Mouse (Mus musculus) hindbrain, embryonic 15.5 days (tissue): ENCODE data around the gene Tanc2. TPM values are rescaled to one million over a fixed set of nuclear protein-coding genes. Genes with fewer than 3 reads are reported as not detected.

Experiments
- ATAC-seq: fragments of 200-750 bp; cut with Nextera tagmentation; 2 replicates; pipeline ENCODE4 v1.8.0; 2017; ENCODE audit warnings: low read depth, moderate number of reproducible peaks, moderate TSS enrichment; ENCODE audit not compliant: low FRiP score
- H3K27ac ChIP-seq: fragments of 300-500 bp; sonication (generic); replicated peaks from 2 replicates; pipeline ENCODE4 v1.5.1; 2015; ENCODE audit warnings: mild to moderate bottlenecking, inconsistent platforms
- H3K27me3 ChIP-seq: fragments of 300-500 bp; sonication (generic); 2 replicates; pipeline ENCODE4 v1.6.1; 2015; ENCODE audit warnings: control low read depth, inconsistent platforms
- H3K36me3 ChIP-seq: fragments of 300-500 bp; sonication (generic); 2 replicates; pipeline ENCODE4 v1.6.1; 2015; ENCODE audit warnings: control low read depth, inconsistent platforms
- H3K4me1 ChIP-seq: fragments of 300-500 bp; sonication (generic); replicated peaks from 2 replicates; pipeline ENCODE4 v1.6.1; 2015; ENCODE audit warnings: control low read depth, inconsistent platforms
- H3K4me2 ChIP-seq: fragments of 300-500 bp; sonication (generic); 2 replicates; pipeline ENCODE4 v1.6.1; 2015; ENCODE audit warnings: moderate library complexity, mild to moderate bottlenecking, inconsistent platforms
- H3K4me3 ChIP-seq: fragments of 300-500 bp; sonication (generic); 2 replicates; pipeline ENCODE4 v1.5.1; 2015; ENCODE audit warnings: mild to moderate bottlenecking, inconsistent platforms
- H3K9ac ChIP-seq: fragments of 300-500 bp; sonication (generic); 2 replicates; pipeline ENCODE4 v1.6.1; 2015; ENCODE audit warnings: inconsistent platforms
- H3K9me3 ChIP-seq: fragments of 300-500 bp; sonication (generic); 2 replicates; pipeline ENCODE4 v1.6.1; 2016; ENCODE audit warnings: control low read depth, inconsistent platforms
- WGBS: fragments of 180-500 bp; shearing (Covaris S2); methylation state at CpG from one replicate; pipeline ENCODE4 v1.1.7; 2015; 5-methylcytosine and 5-hydroxymethylcytosine counted together
- polyA plus RNA-seq: library from polyadenylated mRNA; unstranded; fragments of >200 nt; fragmentation: Nextera tagmentation; extraction: Ambion mirVana; gene quantifications from 2 replicates; pipeline ENCODE4 v1.2.1, GENCODE M21; 2015

Gene Tanc2
- polyA plus RNA-seq, 1 experiment from 2014 or later = 50.8 TPM

DNA sequence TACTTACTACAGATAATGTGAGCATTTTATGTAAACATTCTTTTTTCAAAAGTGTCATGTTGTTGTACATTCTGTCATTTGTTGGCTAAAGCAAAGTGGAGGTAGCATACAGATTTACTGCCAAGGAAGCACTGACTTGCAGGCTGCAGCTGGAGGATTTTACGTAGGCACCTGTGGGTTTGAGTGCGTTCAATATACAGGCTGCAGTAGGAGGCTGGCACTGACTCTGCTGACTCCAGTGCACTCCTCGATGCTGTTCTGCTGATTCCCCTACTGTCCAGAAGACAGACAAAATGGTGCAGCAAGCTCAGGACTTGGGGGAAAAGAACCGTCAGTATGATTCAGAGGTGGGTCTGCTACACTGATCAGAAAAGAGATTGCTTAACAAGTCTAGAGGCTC is 65.5 kb downstream of the Tanc2 start:
- Histone ChIP-seq H3K4me2 (no peak overlapping the region), H3K4me1 (peaks cover 8% of the 10 kb centered on the region; the same call in 1 of the 2 replicates), H3K9ac (no peak overlapping the region), H3K27ac (no peak overlapping the region), H3K4me3 (no peak overlapping the region), H3K27me3 (no peaks in the 10 kb centered on the region), H3K9me3 (no peaks in the 10 kb centered on the region), H3K36me3 (no peaks in the 10 kb centered on the region)
- WGBS = 70% methylated on average over 4 of the region's 4 CpGs
- ATAC-seq = no peak

- no peaks in the 10 kb centered on the region for H3K9me3 ChIP-seq
- 79% methylated on average over 1 of the region's 1 CpGs for WGBS
- H3K36me3 ChIP-seq = no peaks in the 10 kb centered on the region
- H3K4me2 ChIP-seq = no peak overlapping the region
- no peak overlapping the region for H3K4me3 ChIP-seq
- no peaks in the 10 kb centered on the region for H3K4me1 ChIP-seq
- H3K27me3 ChIP-seq = no peaks in the 10 kb centered on the region
- no peak overlapping the region for H3K9ac ChIP-seq
- no peak for ATAC-seq
- H3K27ac ChIP-seq = no peak overlapping the region
Measured at GRCm38 (mm10) chr11:105667879-105668278, 78.1 kb downstream of the Tanc2 start.

DNA sequence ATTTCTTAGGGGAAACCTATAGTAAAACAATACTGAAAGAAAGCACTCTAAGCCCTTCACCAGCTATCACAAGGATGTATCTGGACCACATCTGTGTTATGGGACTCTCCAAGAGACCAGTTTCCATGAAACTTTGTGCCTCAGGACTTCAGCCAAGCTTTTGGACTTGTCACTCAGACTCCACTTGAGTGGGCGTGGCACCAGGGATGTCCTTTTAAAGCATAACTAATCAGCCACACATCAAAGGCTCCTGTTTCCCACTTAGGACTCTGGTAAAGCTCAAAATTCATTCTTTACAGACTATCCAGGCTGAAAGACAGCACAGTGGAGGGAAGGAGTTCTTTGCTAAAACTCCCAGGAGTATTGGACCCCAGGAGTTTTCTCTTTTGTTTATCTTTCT is 89.2 kb downstream of the Tanc2 start:
- 83% methylated on average over 1 of the region's 1 CpGs for WGBS
- no peak overlapping the region for H3K9ac ChIP-seq

GRCm38 (mm10) chr11:105684747-105685146 is 95.0 kb downstream of the Tanc2 start:
- Histone ChIP-seq H3K4me3 (no peak overlapping the region), H3K9ac (no peak overlapping the region), H3K4me1 (no peaks in the 10 kb centered on the region), H3K27ac (no peak overlapping the region), H3K27me3 (no peaks in the 10 kb centered on the region), H3K36me3 (no peaks in the 10 kb centered on the region), H3K9me3 (no peaks in the 10 kb centered on the region), H3K4me2 (no peak overlapping the region)
- ATAC-seq = no peak

More for the DNA sequence above, 89.2 kb downstream of the Tanc2 start:
- Histone ChIP-seq H3K36me3 (no peaks in the 10 kb centered on the region), H3K4me2 (no peak overlapping the region), H3K9me3 (no peaks in the 10 kb centered on the region), H3K4me3 (no peak overlapping the region), H3K27ac (no peak overlapping the region), H3K27me3 (no peaks in the 10 kb centered on the region), H3K4me1 (no peaks in the 10 kb centered on the region)
- ATAC-seq = no peak

DNA sequence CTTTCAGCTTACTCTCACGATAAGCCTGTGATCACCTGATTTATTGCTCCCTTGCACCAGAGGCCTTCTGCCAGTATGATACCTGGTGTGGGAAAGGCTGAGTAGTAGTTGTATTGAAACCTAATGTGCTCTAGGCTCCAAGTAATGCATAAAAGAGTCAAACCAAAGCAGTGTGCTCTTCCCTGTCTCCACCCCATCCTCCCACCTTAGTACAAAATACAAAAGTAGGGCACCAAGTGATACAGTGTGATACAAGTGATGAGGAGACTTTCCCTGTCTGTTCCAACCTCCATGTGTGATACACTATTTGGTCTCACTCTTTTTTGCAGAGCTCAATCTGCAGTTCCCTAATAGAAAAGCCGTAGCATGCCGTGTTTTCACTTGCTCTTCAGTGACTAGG is 110.7 kb downstream of the Tanc2 start:
- no peak for ATAC-seq
- no peaks in the 10 kb centered on the region for H3K9me3 ChIP-seq
- H3K36me3 ChIP-seq = no peaks in the 10 kb centered on the region
- no peak overlapping the region for H3K27ac ChIP-seq
- no peaks in the 10 kb centered on the region for H3K27me3 ChIP-seq
- H3K9ac ChIP-seq = no peak overlapping the region
- H3K4me1 ChIP-seq = 0 out of 2 replicates have a peak, but pooled peaks cover 6% of the 10 kb centered on the region
- no peak overlapping the region for H3K4me3 ChIP-seq
- WGBS = 67% methylated on average over 3 of the region's 3 CpGs
- H3K4me2 ChIP-seq = no peak overlapping the region

GRCm38 (mm10) chr11:105719660-105720059 is 129.9 kb downstream of the Tanc2 start:
- no peak for ATAC-seq
- Histone ChIP-seq H3K27ac (no peak overlapping the region), H3K4me2 (no peak overlapping the region), H3K36me3 (no peaks in the 10 kb centered on the region), H3K9me3 (no peaks in the 10 kb centered on the region), H3K4me3 (no peak overlapping the region), H3K9ac (no peak overlapping the region), H3K27me3 (no peaks in the 10 kb centered on the region), H3K4me1 (no peaks in the 10 kb centered on the region)
- WGBS = 68% methylated on average over 1 of the region's 1 CpGs

- no peaks in the 10 kb centered on the region for H3K36me3 ChIP-seq
- peak overlapping the region; percentile 48 for H3K4me2 ChIP-seq
- no peaks in the 10 kb centered on the region for H3K27me3 ChIP-seq
- WGBS = 24% methylated on average over 6 of the region's 6 CpGs
- H3K9ac ChIP-seq = peak overlapping the region; percentile 13; the same call in 1 of the 2 replicates
- peak; percentile 90; the same call in 1 of the 2 replicates for ATAC-seq
- no peaks in the 10 kb centered on the region for H3K9me3 ChIP-seq
- peak overlapping the region; percentile 26 for H3K4me3 ChIP-seq
- H3K4me1 ChIP-seq = peaks cover 14% of the 10 kb centered on the region
- H3K27ac ChIP-seq = peak overlapping the region; percentile 78
Measured at GRCm38 (mm10) chr11:105731541-105731940, 141.8 kb downstream of the Tanc2 start.

GRCm38 (mm10) chr11:105731989-105732531 is 142.3 kb downstream of the Tanc2 start:
- peak overlapping the region; percentile 13; the same call in 1 of the 2 replicates for H3K9ac ChIP-seq
- peak overlapping the region; percentile 26 for H3K4me3 ChIP-seq
- ATAC-seq = peak; percentile 63; the same call in 1 of the 2 replicates
- peaks cover 14% of the 10 kb centered on the region for H3K4me1 ChIP-seq
- WGBS = 27% methylated on average over 4 of the region's 4 CpGs
- peak overlapping the region; percentile 48 for H3K4me2 ChIP-seq
- H3K27me3 ChIP-seq = no peaks in the 10 kb centered on the region
- H3K36me3 ChIP-seq = no peaks in the 10 kb centered on the region
- H3K27ac ChIP-seq = peak overlapping the region; percentile 78
- H3K9me3 ChIP-seq = no peaks in the 10 kb centered on the region

- no peak overlapping the region for H3K27ac ChIP-seq
- no peak overlapping the region for H3K4me2 ChIP-seq
- H3K9ac ChIP-seq = no peak overlapping the region
- no peaks in the 10 kb centered on the region for H3K36me3 ChIP-seq
- no peaks in the 10 kb centered on the region for H3K27me3 ChIP-seq
- 84% methylated on average over 1 of the region's 1 CpGs for WGBS
- ATAC-seq = no peak
- no peaks in the 10 kb centered on the region for H3K4me1 ChIP-seq
- H3K4me3 ChIP-seq = no peak overlapping the region
- H3K9me3 ChIP-seq = no peaks in the 10 kb centered on the region
Measured at GRCm38 (mm10) chr11:105743171-105743570, 153.4 kb downstream of the Tanc2 start.

DNA sequence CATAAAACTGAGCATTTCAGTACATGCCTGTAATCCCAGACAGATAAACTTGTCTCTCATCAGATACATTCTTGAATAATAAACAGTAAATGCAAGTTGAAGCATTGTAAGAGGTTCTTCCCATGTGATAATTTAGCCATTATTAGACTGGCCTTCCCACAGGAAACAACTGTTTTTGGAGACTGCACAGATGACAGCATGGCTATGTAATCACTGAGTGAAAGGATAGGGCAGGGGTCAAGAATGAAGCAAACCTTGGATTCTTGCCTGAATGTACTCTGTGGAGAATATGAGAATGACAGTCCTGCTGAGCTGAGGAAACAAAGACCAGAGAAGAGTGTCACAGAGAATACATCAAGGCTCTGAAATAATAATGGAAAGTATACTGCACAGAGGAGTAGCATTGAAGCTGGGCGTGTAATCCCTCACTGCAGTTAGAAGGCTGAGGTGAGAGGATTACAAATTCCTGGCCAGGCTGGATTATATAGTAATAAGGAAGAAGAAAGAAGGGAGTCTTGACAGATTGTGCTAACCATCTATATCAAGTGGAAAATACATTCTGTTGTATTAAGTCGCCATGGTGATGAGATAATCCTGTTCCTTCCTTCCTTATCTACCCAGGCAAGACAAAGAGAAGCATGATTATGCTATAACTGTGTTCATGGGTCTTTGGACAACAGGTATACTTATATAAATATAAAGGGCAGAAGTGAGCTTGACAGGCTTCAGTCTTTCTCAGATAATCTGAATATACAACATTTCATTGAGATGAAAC is 159.7 kb downstream of the Tanc2 start:
- H3K27ac ChIP-seq = peak overlapping the region; percentile 6
- no peaks in the 10 kb centered on the region for H3K9me3 ChIP-seq
- no peaks in the 10 kb centered on the region for H3K36me3 ChIP-seq
- H3K27me3 ChIP-seq = no peaks in the 10 kb centered on the region
- no peak overlapping the region for H3K4me2 ChIP-seq
- 53% methylated on average over 2 of the region's 2 CpGs for WGBS
- no peak for ATAC-seq
- peaks cover 9% of the 10 kb centered on the region; the same call in 1 of the 2 replicates for H3K4me1 ChIP-seq
- H3K9ac ChIP-seq = no peak overlapping the region
- H3K4me3 ChIP-seq = no peak overlapping the region

- ATAC-seq = no peak
- Histone ChIP-seq H3K27ac (peak overlapping the region; percentile 64), H3K9ac (no peak overlapping the region), H3K36me3 (no peaks in the 10 kb centered on the region), H3K27me3 (no peaks in the 10 kb centered on the region), H3K4me2 (no peak overlapping the region), H3K4me3 (no peak overlapping the region), H3K4me1 (peaks cover 4% of the 10 kb centered on the region), H3K9me3 (no peaks in the 10 kb centered on the region)
- WGBS = 11% methylated on average over 7 of the region's 7 CpGs
Measured at GRCm38 (mm10) chr11:105758561-105759203, 168.9 kb downstream of the Tanc2 start.

- WGBS = 13% methylated on average over 2 of the region's 2 CpGs
Measured at GRCm38 (mm10) chr11:105759413-105759812, 169.6 kb downstream of the Tanc2 start.

More at GRCm38 (mm10) chr11:105759413-105759812, 169.6 kb downstream of the Tanc2 start:
- Histone ChIP-seq H3K4me3 (no peak overlapping the region), H3K36me3 (no peaks in the 10 kb centered on the region), H3K9me3 (no peaks in the 10 kb centered on the region), H3K4me2 (no peak overlapping the region), H3K4me1 (peaks cover 4% of the 10 kb centered on the region), H3K9ac (no peak overlapping the region), H3K27me3 (no peaks in the 10 kb centered on the region), H3K27ac (0 out of 2 replicates have a peak overlapping the region, but pooled peaks have one; percentile 64)
- ATAC-seq = no peak
